Mouse (Mus musculus) T-cell, adult 66 days (primary cell): Measurements from ENCODE around the gene Olfr465-ps1. TPM values are rescaled to one million over a fixed set of nuclear protein-coding genes. Genes with fewer than 3 reads are reported as not detected.

Experiments
- total RNA-seq, 2 experiments: library from RNA; stranded (reverse); gene quantifications; 3 replicates in 1 of 2; 4 replicates in 1 of 2; pipeline ENCODE4 v1.2.4; 2023

The Olfr465-ps1 gene
- total RNA-seq: not detected

DNA sequence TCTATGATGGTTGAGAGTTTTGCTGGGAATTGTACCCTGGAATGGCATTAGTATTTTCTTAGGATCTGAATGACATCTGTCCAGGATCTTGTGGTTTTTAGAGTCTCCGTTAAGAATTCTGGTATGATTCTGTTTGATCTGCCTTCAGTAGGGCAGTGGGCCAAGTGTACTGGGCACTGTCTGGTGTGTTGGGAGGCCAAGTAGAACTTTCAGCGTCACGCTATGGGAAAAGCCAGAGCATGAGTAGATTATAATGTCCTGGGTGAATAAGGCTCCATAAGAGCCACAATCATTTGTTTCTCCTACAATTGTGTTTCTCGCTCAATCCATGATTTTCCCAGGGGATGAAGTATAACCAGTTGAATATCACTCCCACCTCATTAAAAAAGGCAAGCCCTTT is at the start of gene Olfr465-ps1:
Olfr465-ps1 (plus strand) TSS at position 301 of the 400 bp plus-strand sequence.

DNA sequence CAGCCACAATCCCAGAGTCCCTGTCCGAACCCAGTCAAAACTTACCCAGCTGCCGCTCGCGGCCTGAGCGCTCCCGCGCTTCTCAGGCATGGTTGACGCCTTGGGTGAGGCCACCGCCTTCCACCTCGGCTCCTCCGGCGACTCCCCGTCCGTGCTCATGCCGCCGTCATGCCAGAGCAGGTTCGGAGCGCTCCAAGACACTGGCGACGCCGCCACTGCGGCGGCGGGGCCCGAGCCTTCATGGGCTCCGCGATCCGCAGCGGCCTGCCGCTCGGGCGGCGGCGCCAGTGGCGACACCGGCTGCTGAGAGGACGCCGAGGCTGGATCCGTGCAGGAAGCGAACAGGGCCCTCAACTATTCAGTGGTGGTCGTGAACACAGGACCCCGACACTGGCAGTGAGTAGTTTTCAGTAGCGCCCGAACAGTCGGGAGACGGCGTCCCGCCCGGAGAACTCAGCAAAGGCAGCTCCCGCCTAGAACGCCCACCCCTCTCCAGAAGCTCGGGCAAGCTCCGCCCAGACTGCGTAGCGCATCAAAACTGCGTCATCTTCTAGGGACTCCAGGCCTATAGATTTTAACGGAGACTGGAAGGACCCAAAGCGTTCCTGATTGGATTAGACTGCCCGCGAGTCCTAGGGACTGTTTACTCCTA is 25.3 kb upstream of the Olfr465-ps1 start, which contains the start of gene Mfsd14b:
Mfsd14b (minus strand) TSS at position 517 of the 652 bp plus-strand sequence.

DNA sequence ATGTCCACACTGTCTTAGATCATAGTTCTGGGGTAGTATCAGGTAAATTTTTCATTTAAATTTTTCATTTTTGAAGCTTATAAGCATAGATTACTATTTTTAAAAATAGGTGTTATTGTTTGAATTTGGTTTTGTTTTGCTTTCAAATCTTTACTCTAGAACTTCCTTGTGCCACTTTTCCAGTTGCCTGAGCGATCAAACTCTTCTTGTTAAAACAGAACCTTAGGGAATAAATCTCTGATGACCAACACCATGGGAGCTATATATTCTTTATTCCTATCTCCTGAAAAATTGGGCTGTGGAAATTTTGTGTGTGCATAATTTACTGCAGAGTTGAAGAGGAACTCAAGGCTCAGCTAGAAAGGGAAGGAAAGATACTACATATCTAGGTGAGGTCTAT is 12.1 kb downstream of the Olfr465-ps1 start, which contains the start of gene Olfr466:
Olfr466 (plus strand) TSS at position 301 of the 400 bp plus-strand sequence.

Other genes starting within 250 kb of the Olfr465-ps1 start
- not detected for gene Cntnap3, start 234.1 kb upstream of the Olfr465-ps1 start, total RNA-seq
- gene Spata31, start 220.7 kb upstream of the Olfr465-ps1 start, total RNA-seq: not detected
- gene Spata31d1c, start 105.0 kb upstream of the Olfr465-ps1 start, total RNA-seq: not detected
- 1 to 10 TPM in 1 of 2 experiments, under 1 TPM in 1; 0.76 to 1.9 TPM for gene Prss47, start 85.3 kb upstream of the Olfr465-ps1 start, total RNA-seq
- gene Mfsd14b, start 25.1 kb upstream of the Olfr465-ps1 start, total RNA-seq: 10 to 100 TPM; 41.4 to 42.8 TPM
- not detected for gene Olfr466, start 12.2 kb downstream of the Olfr465-ps1 start, total RNA-seq
- not detected for gene Nlrp4f, start 67.9 kb downstream of the Olfr465-ps1 start, total RNA-seq
- not detected for gene Gm10775, start 121.5 kb downstream of the Olfr465-ps1 start, total RNA-seq
- 10 to 100 TPM; 54.9 to 55.0 TPM for gene Zfp369, start 140.7 kb downstream of the Olfr465-ps1 start, total RNA-seq